Mouse (Mus musculus) layer of hippocampus, postnatal 10 days (tissue): ENCODE results near the gene Rnh1. TPM values are rescaled to one million over a fixed set of nuclear protein-coding genes. Genes with fewer than 3 reads are reported as not detected.

Experiments
- DNase-seq, 2 experiments: peaks; one replicate each; pipeline ENCODE4 v3.0.0; 2021; ENCODE audit warnings: low spot score in 2 of 2
- total RNA-seq, 2 experiments: library from RNA; stranded (reverse); gene quantifications; 2 replicates each; pipeline ENCODE4 v1.2.3; 2021

The Rnh1 gene
- total RNA-seq, 2 experiments from 2014 or later: 29.7 to 32.4 TPM

DNA sequence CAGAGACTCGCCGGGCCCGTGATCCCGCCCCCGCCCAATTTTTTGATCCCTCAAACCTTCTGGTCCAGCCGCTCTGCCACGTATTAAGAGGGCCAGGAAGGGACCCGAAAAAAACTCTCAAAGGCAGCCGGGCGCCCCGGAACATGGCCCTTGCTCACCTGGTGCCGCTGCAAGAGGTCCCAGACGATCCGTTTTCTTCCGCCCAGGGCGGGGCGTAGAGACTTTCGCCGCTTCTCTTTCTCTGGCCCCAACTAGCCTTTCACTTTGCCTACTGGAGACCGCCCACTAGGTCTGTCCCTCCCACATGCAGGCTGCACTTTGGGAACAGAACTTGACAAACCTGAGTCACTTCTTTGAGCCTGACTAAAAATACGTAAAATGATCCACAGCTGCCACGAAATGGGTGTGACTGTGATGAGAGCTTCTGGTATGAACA is 4.1 kb downstream of the Rnh1 start:
- DNase-seq: peak in 1 of 2 experiments; percentile 41

- peak in 1 of 2 experiments; percentile 33 for DNase-seq
Observed at GRCm38 (mm10) chr7:141167901-141168517, 4.6 kb downstream of the Rnh1 start.

DNA sequence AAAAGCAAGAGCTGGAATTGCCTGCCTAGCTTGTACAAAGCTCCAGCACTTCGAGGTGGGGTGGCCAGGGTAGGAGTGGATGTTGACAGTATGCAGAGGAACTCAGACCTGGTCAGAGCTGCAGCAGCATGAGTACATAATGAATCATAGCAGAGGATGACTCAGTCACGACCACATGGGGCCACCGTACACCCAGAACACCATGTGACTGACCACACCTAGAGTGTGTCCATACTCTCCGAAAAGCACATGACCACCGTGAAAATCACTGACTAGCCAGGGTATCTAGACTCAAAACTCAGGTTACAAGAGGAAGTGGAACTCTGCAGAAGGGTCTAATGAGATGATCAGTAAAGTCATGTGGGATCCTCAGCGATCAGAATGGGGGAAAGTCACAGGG is 7.8 kb downstream of the Rnh1 start:
- no peak for DNase-seq

GRCm38 (mm10) chr7:141164397-141164796 is 8.3 kb downstream of the Rnh1 start:
- no peak for DNase-seq

DNA sequence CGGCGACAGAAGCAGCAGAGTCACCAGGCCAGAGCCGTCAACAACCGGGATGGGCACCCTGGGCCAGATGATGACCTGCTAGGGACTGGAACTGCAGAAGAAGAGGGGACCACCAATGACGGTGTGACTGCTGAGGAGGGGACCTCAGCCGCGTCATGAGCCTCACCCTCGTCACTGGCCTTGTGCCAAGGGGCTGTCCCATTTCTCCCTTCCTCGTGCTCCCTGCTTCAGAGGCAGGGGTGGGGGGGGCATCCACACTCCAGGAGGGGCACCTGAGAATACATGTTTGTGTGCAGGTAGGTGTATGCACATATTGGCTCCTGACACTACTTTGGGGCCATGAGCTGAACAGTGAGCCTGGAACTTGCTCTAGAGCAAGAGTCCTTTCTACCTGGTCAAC is 17.3 kb downstream of the Rnh1 start:
- DNase-seq: no peak

- no peak for DNase-seq
Observed at GRCm38 (mm10) chr7:141148639-141149038, 24.0 kb downstream of the Rnh1 start.

DNA sequence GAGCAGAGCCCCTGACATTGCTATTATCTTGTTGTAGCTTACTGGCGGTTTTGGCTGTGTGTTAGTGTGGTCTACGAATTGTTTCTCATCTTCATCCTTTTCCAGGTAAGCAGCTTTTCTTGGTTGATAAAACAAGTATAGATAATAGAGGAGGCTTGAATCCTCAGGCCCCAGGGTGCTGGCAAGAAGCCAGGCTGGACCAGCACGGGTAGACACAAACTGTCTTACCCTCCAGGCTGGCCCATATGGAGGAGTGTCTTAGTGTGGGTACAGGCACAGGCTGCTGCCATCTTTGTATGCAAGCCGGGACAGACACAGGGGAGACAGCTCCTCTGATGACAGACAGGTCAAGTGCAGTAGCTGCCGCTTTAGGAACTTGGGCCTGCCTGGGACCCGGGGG is 25.6 kb downstream of the Rnh1 start:
- no peak for DNase-seq

GRCm38 (mm10) chr7:141146043-141146595 is 26.5 kb downstream of the Rnh1 start:
- no peak for DNase-seq

GRCm38 (mm10) chr7:141145403-141145802 is 27.3 kb downstream of the Rnh1 start:
- no peak for DNase-seq

GRCm38 (mm10) chr7:141144650-141145049 is 28.0 kb downstream of the Rnh1 start:
- no peak for DNase-seq

DNA sequence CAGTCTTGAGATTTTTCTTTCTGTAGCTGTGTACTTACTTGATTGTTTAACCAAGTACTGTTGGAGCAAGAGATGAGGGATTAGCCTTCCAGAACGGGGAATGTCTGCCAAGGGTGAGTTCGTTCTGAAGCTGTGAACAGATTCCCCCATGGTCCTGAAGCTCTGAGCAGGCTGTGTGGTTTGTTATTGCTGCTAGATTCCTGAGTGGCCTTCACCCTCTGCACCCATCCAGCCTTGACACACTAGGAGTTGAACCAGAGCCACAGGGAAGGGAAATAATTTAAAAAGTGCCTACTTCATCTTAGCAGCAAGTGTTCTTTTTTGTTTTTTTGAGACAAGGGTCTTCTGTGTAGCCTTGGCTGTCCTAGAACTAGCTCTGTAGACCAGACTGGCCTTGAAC is 28.8 kb downstream of the Rnh1 start:
- DNase-seq: no peak

GRCm38 (mm10) chr7:141143112-141143511 is 29.5 kb downstream of the Rnh1 start:
- peak; percentile 35 to 47 for DNase-seq

- no peak for DNase-seq
Observed at GRCm38 (mm10) chr7:141141326-141141725, 31.3 kb downstream of the Rnh1 start.

DNA sequence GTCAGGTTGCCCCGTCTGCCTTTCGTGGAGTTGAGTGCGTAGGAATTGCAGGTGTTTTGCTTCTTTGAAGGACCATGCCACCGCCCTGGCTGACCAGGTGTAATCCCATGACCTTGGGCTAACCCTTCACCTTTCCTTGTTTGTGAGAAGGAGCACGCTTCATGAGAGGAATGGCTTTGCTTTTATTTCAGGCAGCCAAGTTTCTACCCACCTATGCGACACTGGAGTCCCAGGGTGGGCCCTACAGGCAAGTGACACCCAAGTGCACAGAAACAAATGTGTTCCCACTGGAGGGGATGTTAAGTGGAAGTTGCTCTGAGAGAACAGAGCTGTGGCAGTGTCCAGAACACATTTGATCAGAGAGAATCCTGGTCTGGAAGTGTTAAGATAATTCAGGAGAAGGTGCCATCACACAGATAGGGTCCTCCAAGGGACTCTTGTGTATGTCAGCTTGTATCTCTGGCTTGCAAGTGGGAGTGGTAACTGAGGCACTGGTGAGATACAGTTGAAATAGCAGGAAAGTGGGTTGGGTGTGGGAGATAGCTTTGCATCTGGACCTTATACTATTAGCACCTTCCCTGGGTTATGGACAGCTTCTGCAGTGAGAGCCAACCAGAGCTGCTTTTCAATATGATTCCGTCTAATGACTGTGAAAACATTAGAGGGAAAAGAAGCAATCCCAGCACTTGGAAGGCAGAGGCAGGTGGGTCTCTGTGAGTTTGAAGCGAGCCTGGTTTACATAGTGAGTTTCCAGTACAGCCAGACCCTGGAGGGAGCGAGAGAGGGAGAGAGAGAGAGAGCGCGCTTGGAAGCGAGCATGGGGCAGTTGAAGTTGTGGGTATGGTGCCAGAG is 40.5 kb downstream of the Rnh1 start:
- no peak for DNase-seq

DNA sequence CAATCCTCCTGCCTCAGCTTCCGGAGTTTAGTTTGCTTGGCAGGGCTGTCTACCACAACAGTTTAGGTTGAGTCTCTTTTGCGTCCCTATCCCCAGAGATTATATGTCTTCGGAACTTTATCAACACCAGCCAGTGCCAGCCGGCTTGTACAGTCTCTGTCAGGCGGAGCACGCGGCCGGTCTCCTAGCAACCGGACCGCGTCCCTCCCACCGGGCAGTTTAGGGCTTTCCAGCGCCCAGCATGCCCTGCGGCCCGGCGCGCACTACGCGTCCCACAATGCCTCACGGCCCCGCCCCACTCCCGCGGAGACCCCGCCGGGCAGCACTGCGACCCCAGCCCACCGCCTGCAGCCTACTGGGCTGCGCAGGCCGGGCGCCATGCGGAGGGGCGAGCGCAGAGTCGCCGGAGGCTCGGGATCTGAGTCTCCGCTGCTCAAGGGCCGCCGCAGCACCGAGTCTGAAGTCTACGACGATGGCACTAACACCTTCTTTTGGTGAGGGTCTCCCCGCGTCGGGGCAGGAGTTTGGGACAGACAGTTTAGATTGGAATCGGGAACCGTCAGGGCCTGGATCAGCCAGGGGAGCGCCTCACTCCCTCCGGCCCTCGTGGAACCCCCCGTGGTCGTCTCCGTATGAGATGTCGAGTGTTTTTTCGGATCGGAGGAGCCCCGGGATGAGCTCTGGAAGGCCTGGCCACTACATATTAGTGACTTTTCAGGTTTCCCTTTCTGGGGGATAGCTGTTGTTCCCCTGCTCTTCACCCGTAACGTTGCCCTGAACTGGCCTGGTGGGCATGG is 41.4 kb downstream of the Rnh1 start:
- DNase-seq: peak; percentile 85 to 92

- no peak for DNase-seq
Observed at GRCm38 (mm10) chr7:141123517-141123856, 49.2 kb downstream of the Rnh1 start.

DNA sequence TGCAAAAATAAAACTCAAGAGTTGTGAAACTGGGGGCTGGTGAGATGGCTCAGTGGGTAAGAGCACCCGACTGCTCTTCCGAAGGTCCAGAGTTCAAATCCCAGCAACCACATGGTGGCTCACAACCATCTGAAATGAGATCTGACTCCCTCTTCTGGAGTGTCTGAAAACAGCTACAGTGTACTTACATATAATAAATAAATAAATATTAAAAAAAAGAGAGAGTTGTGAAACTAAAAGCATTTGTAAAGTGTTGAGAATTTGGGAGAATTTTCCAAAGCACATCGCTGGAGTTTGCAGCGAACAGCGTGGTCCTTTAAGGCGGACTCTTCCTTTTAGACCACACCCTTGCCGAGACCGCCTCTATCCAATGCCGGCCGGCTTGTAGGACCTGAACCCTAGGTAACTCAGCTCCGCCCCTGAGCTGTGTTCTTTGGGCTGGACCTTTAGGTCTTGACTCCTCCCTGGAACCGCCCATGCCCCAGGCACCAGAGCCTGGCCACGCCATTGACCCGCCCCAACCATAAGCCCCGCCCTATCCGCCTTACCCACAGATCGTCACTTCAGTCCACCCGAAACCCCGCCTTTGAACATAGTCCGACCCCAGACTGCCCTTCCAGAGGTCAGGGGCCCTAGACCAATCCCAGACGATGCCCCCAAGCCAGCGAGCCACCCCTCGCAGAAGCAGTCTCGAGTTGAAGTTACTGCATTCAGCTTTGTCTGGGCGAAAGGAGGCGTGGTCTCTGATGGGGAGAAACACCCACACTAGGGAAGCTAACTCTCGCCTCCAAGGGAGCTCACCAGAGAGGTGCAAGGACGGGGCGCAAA is 49.8 kb downstream of the Rnh1 start:
- DNase-seq: peak; percentile 77 to 85

- DNase-seq: no peak
Observed at GRCm38 (mm10) chr7:141122245-141122644, 50.4 kb downstream of the Rnh1 start, which contains the start of gene Ptdss2. Ptdss2 (plus strand) TSS chr7:141122382.

- DNase-seq: no peak
Observed at GRCm38 (mm10) chr7:141121051-141121531, 51.6 kb downstream of the Rnh1 start.

- no peak for DNase-seq
Observed at GRCm38 (mm10) chr7:141120605-141121004, 52.1 kb downstream of the Rnh1 start.
